Mouse (Mus musculus): ENCODE results near the gene Usp42.

The Usp42 gene

DNA sequence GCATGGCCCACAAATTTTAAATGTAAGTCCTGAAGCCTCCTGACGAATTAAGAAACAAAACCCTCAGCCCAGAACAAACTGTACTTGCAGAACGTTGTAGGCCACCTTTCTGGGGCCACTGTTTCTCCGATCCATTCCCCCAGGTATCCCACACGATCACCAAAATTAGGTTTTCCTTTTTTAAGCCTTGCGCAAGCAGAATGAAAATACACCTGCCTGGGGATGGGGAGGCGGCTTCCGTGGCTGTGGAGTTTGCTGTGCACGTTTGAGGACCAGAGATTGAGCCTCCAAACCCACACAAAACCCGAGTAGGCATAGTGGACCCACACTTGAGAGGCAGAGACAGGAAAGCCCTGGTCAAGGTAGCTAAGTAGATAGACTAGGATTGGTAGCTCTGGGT, 41.7 kb downstream of the Usp42 start:
- no peak for DNase-seq (ENCODE audit: low spot score)

DNA sequence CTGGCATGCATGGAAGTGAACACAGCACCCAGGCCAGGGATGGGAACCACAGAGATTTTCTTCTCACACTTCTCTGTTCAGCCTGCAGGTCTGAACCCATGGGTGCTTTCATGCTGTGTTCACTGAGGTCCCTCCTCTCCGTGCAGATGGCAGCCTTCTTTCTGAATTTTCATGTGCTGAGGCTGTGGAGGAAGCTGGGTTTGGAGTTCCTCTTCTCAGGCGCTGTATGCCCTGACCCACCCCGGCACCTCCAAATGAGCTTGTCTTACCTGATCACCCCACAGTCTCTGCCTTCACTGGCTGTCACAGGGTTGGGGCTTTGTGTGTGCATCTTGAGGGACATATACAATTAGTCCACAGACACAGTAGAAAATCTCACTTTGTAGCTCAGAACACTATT, 44.5 kb downstream of the Usp42 start:
- DNase-seq (ENCODE audit: low spot score): no peak

DNA sequence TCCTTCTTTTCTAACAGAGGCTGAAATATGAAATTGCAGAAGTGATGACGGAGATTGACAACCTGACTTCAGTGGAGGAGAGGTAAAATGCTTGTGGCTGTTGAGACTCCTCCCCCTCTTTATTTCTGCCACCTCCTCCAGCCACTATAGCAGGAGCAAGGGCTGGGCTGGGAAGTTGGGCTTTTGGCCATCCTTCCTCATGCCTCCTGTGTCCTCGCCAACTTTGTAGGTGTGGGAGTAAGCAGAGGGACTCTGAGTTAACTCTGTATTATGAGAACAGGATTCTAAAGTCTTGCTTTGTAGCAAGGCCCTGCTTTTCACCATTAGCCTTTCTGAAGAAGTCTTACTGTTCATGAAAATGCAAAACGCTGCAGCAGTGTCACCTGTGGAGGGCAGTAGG, 45.6 kb downstream of the Usp42 start:
- DNase-seq (ENCODE audit: low spot score): no peak

- no peak for DNase-seq (ENCODE audit: low spot score)
Measured at GRCm38 (mm10) chr5:143684911-143685390, 47.1 kb downstream of the Usp42 start.

DNA sequence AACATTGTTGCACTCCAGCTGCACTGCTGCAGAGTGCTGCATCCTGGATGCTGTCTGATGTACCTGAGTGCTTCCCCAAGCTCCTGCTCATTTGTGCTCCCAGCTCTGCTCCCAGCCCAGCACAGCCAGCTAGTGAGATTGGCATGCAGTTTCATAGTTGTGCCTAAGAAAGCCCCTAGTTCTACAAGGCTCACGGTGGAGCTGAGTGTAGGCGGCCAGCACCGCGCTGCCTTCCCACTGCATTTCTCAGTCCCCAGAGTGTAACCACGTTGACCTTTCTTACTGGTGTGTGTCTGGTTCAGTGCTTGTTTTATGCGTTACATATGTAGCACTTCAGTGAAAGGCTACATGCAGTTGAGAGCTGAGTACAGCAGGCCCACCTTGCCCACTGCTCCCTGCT, 48.4 kb downstream of the Usp42 start:
- DNase-seq (ENCODE audit: low spot score): no peak

DNA sequence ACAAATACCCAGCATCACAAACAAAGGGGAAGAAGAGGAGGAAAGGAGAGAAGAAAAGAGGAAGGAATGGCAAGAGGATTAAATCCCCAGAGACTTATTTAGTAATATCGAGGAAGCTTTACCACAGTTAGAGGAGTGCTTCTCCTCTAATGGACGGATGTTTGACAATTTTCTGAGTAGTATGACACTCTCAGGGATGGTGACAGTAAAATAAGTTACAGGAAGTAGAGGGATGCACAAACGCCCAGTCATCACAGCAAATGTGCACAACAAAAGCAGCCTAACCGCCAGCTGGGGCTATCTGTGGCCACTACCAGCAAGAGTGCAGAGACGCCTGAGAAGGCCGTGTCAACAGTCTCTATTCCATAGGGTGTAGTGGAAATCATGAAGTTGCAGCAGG, 52.4 kb downstream of the Usp42 start:
- DNase-seq (ENCODE audit: low spot score): no peak

GRCm38 (mm10) chr5:143678634-143679271, 53.3 kb downstream of the Usp42 start:
- DNase-seq (ENCODE audit: low spot score): no peak

- DNase-seq (ENCODE audit: low spot score): no peak
Measured at GRCm38 (mm10) chr5:143677363-143677762, 54.7 kb downstream of the Usp42 start.

- DNase-seq (ENCODE audit: low spot score): no peak
Measured at GRCm38 (mm10) chr5:143676218-143676985, 55.7 kb downstream of the Usp42 start.

DNA sequence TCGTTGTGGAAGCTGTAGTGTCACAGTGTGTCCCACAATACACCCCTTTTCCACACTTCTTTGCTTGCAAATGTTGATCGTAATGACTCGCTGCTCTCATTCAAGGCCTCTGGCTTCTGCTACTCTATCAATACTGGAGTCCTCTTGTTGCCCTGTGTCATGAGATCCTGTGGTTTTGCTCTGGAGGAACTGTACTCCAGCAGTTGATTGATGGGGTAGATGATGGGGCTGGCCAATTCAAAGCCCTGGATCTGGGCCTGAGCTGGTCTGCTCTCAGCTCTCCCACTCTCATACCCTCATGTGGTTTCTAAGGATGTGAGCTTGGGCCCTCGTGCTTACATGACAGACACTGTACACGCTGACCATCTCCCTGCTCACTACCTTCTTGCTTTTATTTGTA, 57.5 kb downstream of the Usp42 start:
- no peak for DNase-seq (ENCODE audit: low spot score)

DNA sequence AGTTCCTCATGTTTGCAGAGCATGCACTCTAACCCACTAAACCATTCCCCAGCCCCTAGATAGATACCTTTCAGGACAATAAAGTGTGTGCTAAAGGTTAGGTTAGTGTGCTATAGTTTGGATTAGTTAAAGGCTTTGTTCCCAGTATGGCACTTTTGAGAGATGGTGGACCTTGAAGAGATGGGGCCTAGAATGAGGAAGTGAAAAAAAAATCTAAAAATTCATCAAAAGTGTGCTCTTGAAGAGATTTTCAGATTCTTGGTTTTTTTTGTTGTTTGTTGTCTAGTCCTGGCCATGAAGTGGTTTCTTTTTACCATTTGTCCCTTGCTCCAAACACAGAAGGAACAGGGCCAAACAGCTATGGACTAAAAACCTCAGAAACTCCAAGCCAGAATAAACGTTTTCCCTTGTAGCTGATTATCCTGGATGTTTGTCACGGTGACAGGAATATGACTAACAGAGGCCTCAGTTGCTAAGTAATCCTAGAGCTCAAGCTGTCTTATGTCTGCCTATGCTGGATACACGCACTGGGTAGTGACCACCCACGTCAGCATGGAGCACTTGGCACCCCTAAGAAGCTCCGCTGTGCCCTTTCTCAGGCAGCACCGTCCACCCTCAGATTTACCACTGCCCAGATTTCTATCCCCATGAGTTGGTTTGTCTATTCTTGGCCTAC, 61.2 kb downstream of the Usp42 start:
- DNase-seq (ENCODE audit: low spot score): no peak

GRCm38 (mm10) chr5:143669839-143670238, 62.2 kb downstream of the Usp42 start:
- no peak for DNase-seq (ENCODE audit: low spot score)

- DNase-seq (ENCODE audit: low spot score): no peak
Measured at GRCm38 (mm10) chr5:143669393-143669792, 62.7 kb downstream of the Usp42 start.

DNA sequence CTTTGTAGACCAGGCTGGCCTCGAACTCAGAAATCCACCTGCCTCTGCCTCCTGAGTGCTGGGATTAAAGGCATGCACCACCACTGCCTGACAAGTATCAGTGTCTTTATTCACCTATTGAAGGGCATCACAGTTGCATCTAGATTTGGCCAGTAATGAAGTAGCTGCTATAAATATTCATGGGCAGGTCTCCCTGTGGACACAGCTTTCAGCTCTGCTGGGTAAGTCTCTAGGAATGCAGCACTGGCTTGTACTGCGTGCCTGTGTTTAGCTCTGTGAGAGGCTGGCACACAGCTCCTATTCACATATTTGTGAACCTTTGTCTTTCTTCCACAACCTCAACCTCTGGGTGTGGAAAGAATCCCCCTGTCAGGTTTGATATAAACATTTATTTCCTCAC, 63.2 kb downstream of the Usp42 start:
- DNase-seq (ENCODE audit: low spot score): peak; percentile 34

GRCm38 (mm10) chr5:143666015-143666414, 66.1 kb downstream of the Usp42 start:
- no peak for DNase-seq (ENCODE audit: low spot score)

DNA sequence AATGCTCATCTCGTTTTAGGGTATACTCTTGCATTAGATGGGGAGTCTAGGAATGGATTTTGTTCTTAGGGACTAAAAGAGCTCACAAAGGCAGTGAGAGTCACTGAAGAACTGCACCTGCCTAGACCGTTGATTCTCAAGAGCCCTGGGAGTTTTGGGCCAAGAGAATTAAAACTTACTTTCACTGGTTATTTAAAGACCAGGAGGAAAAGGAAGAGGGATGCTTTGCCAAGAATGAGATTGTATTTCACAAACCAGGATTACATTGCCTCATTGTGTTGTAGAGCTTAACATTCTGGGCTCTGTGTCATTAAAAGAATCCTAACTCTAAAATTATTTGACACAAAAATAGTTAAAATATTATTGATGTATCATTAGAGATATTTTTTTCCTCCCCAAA, 66.5 kb downstream of the Usp42 start:
- no peak for DNase-seq (ENCODE audit: low spot score)

DNA sequence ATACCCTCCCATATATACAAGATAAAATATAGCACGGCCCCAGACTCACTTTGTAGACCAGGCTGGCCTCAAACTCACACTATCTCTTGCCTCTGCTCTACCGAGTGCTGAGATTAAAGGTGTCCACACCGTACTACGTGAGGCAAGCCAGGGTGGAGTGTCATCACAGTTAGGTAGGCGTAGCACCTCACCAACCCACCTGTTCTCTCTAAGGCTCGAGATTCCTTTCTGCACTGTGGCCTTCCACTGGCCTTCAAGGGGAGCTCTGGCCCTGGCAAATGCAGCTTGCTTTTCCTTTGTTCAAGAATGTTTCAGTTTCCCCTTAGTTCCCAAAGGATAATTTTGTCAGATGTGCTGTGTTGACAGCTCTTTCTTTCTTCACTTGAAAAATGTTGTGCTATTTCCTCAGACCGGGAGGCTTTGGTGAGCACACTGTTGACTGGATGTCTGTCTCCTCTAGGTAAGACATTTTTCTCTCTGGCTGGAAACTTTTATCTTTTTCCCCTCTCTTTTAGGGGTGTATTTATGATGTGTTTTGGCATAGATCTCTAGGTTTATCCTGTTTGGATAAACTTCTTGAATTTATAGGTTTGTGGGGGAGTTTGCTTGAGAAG, 68.9 kb downstream of the Usp42 start:
- DNase-seq (ENCODE audit: low spot score): no peak

All from urinary bladder, postnatal 14 days (tissue).